Mouse (Mus musculus): Measurements from ENCODE around the gene Olfr446.

DNA sequence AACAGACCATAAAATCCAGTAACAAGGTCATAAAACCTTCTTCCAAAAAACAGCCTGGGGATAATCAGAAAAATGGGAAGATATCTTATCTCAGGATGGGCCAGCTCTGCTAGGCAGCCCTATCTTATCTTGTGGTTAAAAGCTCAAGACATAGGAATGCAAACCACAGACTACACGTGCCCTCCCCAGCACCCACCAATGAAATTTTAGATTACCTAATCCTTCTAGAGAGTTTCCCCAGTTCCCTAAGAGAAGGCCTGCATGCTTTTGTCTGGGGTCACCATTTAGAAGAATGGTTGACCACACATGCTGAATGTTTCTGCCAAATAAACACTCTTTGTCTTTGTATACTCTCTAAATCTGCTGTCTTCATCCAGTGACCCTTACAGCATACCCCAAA is 20.8 kb upstream of the Olfr446 start:
- TF ChIP-seq MAFK (IDR thresholded peaks at IDR 0.05; ENCODE audit: insufficient read depth, low read depth, low read length) (no peak), HCFC1 (IDR thresholded peaks at IDR 0.05; ENCODE audit: borderline replicate concordance, insufficient read depth, low read length) (no peak), ZC3H11A (IDR thresholded peaks at IDR 0.05; ENCODE audit: borderline replicate concordance, low read depth, low read length) (no peak), ZNF384 (IDR thresholded peaks at IDR 0.05; ENCODE audit: low read depth, low read length) (no peak), CHD2 (IDR thresholded peaks at IDR 0.05; ENCODE audit: low read depth, low read length) (no peak)

Measured in ES-E14 (cell line).